Mouse (Mus musculus): Measurements from ENCODE around the gene Spin1. TPM values are rescaled to one million over a fixed set of nuclear protein-coding genes. Genes with fewer than 3 reads are reported as not detected.
"Not testable (repeated sequence)": the region's sequence is repeated elsewhere in the genome, so short reads cannot be mapped to it uniquely, and the experiment has no call there.

Spin1 gene
- polyA plus RNA-seq, 1 experiment, result not detected

- no peak overlapping the region for H3K4me3 ChIP-seq (ENCODE audit: insufficient read depth, low read depth, low read length)
- no peak overlapping the region for H3K27ac ChIP-seq (ENCODE audit: insufficient read depth, low read depth, low read length)
- H3K4me1 ChIP-seq (ENCODE audit: control insufficient read depth, insufficient read depth, low read length), result peaks cover 9% of the 10 kb centered on the region
- TF ChIP-seq POLR2A (IDR thresholded peaks at IDR 0.05; ENCODE audit: insufficient read depth, low read depth, low read length) (no peak), CTCF (IDR thresholded peaks at IDR 0.05; ENCODE audit: insufficient read depth, low read depth, low read length) (no peak)
- WGBS, result 92% methylated on average over 16 of the region's 16 CpGs
Observed at GRCm38 (mm10) chr13:51072917-51073843, 27.5 kb upstream of the Spin1 start.

- H3K4me3 ChIP-seq (ENCODE audit: insufficient read depth, low read depth, low read length), result no peak overlapping the region
- TF ChIP-seq CTCF (IDR thresholded peaks at IDR 0.05; ENCODE audit: insufficient read depth, low read depth, low read length) (no peak), POLR2A (IDR thresholded peaks at IDR 0.05; ENCODE audit: insufficient read depth, low read depth, low read length) (no peak)
- 32% methylated on average over 6 of the region's 6 CpGs for WGBS
- peaks cover 9% of the 10 kb centered on the region for H3K4me1 ChIP-seq (ENCODE audit: control insufficient read depth, insufficient read depth, low read length)
- no peak overlapping the region; the same call in 1 of the 2 replicates for H3K27ac ChIP-seq (ENCODE audit: insufficient read depth, low read depth, low read length)
Observed at GRCm38 (mm10) chr13:51074081-51074680, 26.5 kb upstream of the Spin1 start.

GRCm38 (mm10) chr13:51076191-51076590 lies 24.5 kb upstream of the Spin1 start:
- H3K4me3 ChIP-seq (ENCODE audit: insufficient read depth, low read depth, low read length); H3K4me1 ChIP-seq (ENCODE audit: control insufficient read depth, insufficient read depth, low read length); H3K27ac ChIP-seq (ENCODE audit: insufficient read depth, low read depth, low read length): not testable (repeated sequence)
- WGBS, result 98% methylated on average over 14 of the region's 14 CpGs

- H3K27ac ChIP-seq (ENCODE audit: insufficient read depth, low read depth, low read length); H3K4me1 ChIP-seq (ENCODE audit: control insufficient read depth, insufficient read depth, low read length); H3K4me3 ChIP-seq (ENCODE audit: insufficient read depth, low read depth, low read length): not testable (repeated sequence)
- WGBS, result 75% methylated on average over 1 of the region's 1 CpGs
Observed at GRCm38 (mm10) chr13:51078586-51078985, 22.1 kb upstream of the Spin1 start.

- TF ChIP-seq POLR2A (IDR thresholded peaks at IDR 0.05; ENCODE audit: insufficient read depth, low read depth, low read length) (no peak), CTCF (IDR thresholded peaks at IDR 0.05; ENCODE audit: insufficient read depth, low read depth, low read length) (no peak)
- 69% methylated on average over 2 of the region's 2 CpGs for WGBS
- Histone ChIP-seq H3K27ac (ENCODE audit: insufficient read depth, low read depth, low read length) (no peak overlapping the region), H3K4me1 (ENCODE audit: control insufficient read depth, insufficient read depth, low read length) (no peaks in the 10 kb centered on the region), H3K4me3 (ENCODE audit: insufficient read depth, low read depth, low read length) (no peak overlapping the region)
Observed at GRCm38 (mm10) chr13:51080801-51081200, 19.9 kb upstream of the Spin1 start.

GRCm38 (mm10) chr13:51084241-51084640 lies 16.4 kb upstream of the Spin1 start:
- no peaks in the 10 kb centered on the region for H3K4me1 ChIP-seq (ENCODE audit: control insufficient read depth, insufficient read depth, low read length)
- no peak overlapping the region for H3K4me3 ChIP-seq (ENCODE audit: insufficient read depth, low read depth, low read length)
- no peak for TF ChIP-seq POLR2A (IDR thresholded peaks at IDR 0.05; ENCODE audit: insufficient read depth, low read depth, low read length)
- TF ChIP-seq CTCF (IDR thresholded peaks at IDR 0.05; ENCODE audit: insufficient read depth, low read depth, low read length), result no peak

GRCm38 (mm10) chr13:51085941-51086340 lies 14.7 kb upstream of the Spin1 start:
- H3K4me1 ChIP-seq (ENCODE audit: control insufficient read depth, insufficient read depth, low read length), result no peaks in the 10 kb centered on the region
- WGBS, result 78% methylated on average over 11 of the region's 11 CpGs
- no peak overlapping the region for H3K27ac ChIP-seq (ENCODE audit: insufficient read depth, low read depth, low read length)
- TF ChIP-seq CTCF (IDR thresholded peaks at IDR 0.05; ENCODE audit: insufficient read depth, low read depth, low read length), result no peak
- no peak for TF ChIP-seq POLR2A (IDR thresholded peaks at IDR 0.05; ENCODE audit: insufficient read depth, low read depth, low read length)
- H3K4me3 ChIP-seq (ENCODE audit: insufficient read depth, low read depth, low read length), result no peak overlapping the region

More at GRCm38 (mm10) chr13:51084241-51084640, 16.4 kb upstream of the Spin1 start:
- H3K27ac ChIP-seq (ENCODE audit: insufficient read depth, low read depth, low read length), result no peak overlapping the region

GRCm38 (mm10) chr13:51087253-51087652 lies 13.4 kb upstream of the Spin1 start:
- Histone ChIP-seq H3K4me1 (ENCODE audit: control insufficient read depth, insufficient read depth, low read length) (no peaks in the 10 kb centered on the region), H3K27ac (ENCODE audit: insufficient read depth, low read depth, low read length) (no peak overlapping the region), H3K4me3 (ENCODE audit: insufficient read depth, low read depth, low read length) (no peak overlapping the region)
- 94% methylated on average over 4 of the region's 4 CpGs for WGBS
- TF ChIP-seq POLR2A (IDR thresholded peaks at IDR 0.05; ENCODE audit: insufficient read depth, low read depth, low read length) (no peak), CTCF (IDR thresholded peaks at IDR 0.05; ENCODE audit: insufficient read depth, low read depth, low read length) (no peak)

- no peaks in the 10 kb centered on the region for H3K4me1 ChIP-seq (ENCODE audit: control insufficient read depth, insufficient read depth, low read length)
- TF ChIP-seq POLR2A (IDR thresholded peaks at IDR 0.05; ENCODE audit: insufficient read depth, low read depth, low read length) (no peak), CTCF (IDR thresholded peaks at IDR 0.05; ENCODE audit: insufficient read depth, low read depth, low read length) (no peak)
- H3K27ac ChIP-seq (ENCODE audit: insufficient read depth, low read depth, low read length), result no peak overlapping the region
- H3K4me3 ChIP-seq (ENCODE audit: insufficient read depth, low read depth, low read length), result no peak overlapping the region
- 80% methylated on average over 4 of the region's 4 CpGs for WGBS
Observed at GRCm38 (mm10) chr13:51088207-51088606, 12.5 kb upstream of the Spin1 start.
